Mouse (Mus musculus) cerebellum, postnatal 4 days (tissue): ENCODE measurements around the gene Nhsl1.

Experiments
- DNase-seq, 2 experiments: peaks; one replicate each; pipeline ENCODE4 v3.0.0; 2022; ENCODE audit warnings: low spot score in 2 of 2, mixed read lengths in 1 of 2

The Nhsl1 gene

DNA sequence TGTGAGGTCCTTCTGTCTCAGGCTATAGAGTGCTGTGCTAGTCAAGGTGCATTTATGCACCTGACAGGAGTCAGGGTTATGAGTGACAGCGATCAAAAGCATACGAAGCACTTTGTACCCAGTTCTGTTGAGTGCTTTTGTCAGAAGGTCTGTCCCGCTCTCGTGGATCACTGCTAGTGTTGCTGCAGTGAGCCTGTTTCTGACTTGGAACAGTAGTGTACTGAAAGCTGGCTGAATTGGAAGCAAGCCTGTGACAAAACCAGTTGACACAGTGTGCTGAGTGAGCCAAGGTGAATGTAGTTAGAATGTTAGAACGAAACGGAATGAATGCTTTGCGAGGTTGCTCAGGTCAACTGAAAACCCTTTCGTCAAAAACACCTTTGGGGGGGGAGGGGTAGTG, 82.2 kb downstream of the Nhsl1 start:
- no peak for DNase-seq

DNA sequence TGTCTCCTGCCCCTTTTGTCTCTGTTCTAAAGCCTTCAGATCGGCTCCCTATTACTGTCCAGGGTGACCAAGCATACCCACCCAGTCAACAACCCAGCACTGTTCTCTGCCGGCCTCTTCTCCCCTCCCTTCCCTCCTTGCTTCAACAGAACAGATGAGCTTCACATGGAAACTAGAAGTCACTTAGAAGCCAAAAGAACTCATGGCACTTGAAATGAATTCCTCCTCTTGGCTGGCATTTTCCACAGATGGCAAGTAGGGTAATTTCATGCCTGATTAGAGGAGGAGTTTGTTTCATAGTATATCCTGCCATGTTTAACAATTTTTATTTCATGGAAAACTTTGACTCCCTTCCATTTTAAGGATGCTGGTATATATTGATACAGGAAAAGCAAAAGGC, 85.2 kb downstream of the Nhsl1 start:
- DNase-seq, result no peak

DNA sequence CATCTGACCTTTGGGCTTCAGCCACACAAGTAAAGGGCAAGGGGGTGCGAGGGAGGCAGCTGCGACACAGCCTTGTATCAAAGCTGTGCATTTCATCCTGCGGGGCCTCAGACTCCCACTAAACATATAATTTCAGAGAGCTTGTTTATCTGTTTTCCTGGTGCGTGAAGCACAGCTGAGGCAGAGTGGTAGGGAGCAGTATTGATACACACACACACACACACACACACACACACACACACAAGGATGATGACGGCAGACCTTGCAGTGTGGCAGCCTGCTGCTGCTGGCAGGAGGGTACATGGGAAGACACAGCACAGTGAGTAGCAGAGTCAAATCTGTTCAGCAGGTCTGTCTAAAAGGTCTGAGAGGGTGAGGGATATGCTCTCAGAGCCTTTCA, 85.9 kb downstream of the Nhsl1 start:
- peak in 1 of 2 experiments; percentile 43 for DNase-seq

DNA sequence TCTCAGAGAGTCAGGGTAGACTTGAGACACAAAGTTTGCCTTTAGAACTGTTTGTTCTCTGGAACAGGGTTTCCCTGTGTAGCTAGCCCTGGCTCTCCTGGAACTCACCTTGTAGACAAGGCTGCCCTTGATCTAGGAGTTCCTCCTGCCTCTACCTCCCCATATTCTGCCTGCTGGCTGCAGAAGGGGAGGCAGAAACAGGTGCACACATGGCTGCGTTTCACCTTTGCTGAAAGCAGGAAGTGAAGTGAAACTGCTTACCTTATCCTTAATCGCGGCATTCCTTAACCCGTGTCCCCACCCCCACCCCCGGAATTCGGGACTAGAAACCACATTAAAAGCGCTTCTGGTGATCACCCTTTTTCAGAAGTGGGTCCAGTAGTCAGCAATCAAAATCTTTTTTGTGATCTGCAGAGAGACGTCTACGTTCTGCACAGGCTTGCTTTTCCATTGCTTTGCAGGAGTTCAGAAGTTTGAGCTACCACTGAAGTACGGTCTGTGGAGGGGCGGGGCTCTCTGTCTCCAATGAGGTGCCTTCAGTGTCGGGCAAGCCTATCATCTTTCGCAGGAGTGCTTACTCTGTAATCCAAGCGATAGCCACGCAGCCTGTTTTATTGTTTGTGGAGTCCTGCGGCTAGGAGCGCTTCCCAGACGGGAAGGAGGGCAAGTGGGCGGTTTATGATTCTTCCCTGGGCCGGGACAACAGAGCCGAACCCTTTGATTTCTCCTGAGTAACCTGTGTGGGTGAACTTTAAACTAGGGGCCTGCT, 88.5 kb downstream of the Nhsl1 start:
- peak in 1 of 2 experiments; percentile 56 for DNase-seq

DNA sequence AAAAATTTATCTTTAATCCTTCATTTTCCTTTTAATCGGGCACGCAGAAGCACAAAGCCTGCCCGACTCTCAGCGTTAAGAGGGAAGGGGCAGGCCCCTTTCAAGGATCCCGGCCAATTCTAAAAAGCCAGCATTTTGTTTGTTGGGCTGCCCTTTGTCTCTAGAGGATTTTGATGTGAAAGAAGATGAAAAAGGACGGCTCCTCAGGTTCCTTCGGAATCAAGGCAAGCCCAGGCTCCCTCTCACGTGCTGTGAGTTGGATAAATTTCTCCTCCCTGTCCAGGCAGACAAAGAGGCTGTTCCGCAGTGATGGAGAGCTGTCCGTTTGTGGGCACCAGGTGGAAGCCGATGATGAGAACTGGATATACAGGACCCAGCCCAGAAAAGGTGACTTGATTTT, 89.3 kb downstream of the Nhsl1 start:
- no peak for DNase-seq

DNA sequence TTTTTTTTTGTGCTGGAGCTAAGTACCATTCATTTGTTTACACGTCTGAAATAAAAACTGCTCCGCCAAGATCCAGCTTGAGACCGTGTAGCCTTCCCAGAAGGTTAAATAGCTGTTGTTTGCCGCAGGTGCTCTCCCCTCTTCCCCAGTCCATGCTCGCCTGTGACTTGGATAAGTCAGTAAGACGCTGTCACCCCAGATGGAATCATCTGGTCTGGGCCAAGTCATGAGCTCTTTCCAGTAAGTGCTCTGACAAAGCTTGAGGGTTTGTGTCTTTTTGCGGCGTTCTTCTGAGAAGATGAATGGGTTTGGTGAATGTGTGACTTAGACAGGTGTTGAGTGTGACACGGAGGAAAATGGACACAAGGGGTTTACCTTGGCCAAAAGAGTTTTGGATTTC, 89.8 kb downstream of the Nhsl1 start:
- no peak for DNase-seq

DNA sequence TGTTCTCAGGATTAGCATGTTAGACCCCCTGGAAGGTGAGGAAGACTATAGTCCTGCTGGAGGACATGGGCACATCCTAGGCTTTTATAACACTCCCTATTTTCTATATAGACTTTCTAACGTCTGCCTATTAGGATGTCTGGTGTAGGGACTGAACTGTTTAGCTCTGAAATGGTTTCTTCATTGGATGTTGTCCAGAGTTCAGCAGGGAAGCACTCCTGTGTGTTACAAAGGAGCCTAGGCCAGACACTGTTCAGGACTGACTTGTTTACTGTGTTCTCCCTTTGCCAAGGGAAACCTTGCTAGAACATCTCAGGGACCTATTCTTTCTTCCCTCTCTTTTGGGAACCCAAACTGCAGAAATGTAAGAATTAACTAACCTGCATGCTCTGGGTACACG, 90.3 kb downstream of the Nhsl1 start:
- no peak for DNase-seq

DNA sequence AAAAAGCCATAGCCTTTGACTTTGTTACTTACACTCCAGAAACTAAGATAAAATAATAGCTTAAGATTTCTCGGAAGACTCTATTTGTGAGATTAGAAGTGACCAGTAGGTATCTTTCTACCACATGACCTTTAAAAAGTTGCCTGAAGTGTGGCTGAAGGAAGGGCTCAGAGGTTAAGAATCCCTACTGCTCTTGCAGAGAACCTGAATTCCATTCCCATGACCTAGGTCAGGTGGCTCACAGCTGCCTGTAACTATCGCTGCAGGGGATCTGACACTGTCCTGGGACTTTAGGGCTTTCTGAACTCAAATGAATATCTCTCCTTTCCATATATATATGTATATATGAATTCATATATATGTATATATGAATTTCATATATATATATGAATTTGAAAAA, 92.5 kb downstream of the Nhsl1 start:
- DNase-seq, result no peak

DNA sequence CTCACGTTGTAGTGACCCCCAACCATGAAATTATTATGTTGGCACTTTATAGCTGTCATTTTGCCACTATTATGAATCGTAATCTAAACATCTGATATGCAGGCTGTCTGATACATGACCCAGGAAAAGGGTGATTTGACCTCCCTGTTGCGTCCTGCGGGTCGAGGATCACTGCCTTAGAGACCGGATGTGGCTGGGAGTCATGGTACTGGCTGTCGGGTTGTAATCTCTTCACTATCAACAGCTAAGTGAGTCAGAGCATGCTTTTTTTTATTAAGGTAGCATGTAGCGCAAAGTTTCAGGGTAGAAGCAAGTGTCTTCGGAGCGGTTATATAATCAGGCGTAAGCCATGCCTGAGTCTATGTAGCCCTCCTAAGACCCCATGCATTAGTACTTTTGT, 97.2 kb downstream of the Nhsl1 start:
- no peak for DNase-seq

DNA sequence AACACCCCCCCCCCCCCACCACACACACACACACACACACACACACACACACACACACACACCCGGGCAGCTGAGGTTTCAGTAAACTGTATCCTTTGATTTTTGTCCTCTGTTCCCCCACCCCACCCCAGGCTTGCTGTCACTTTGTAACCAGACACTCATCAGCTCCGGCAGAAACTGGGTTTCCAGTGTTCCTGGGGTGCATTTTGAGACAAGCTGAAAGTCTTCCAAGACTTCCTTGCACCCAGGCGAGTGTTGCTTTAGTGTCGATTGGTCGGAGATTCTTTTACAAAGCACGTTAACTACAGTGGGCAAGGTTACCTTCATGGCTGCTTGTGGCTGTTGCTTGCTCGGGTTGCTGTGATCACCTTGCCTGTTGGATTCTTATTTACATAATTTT, 99.4 kb downstream of the Nhsl1 start:
- no peak for DNase-seq

DNA sequence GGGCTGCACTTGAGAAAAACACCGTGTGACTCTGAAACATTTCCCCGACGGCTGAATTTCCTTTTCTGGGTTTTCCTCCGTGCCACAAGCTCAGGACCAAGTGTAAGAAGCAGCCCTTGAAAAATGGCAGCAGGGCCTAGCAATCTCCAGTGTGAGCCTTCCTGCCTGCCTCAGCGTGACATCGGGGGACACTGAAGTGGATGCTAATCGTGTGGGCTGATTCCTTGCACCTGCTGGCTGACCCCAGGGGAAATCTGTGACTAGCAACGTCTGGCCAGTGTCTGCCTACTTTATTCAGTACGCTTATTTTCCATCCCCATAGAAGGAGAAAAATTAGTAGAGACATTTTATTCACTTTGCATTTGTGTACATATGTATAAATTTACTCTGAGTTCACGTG, 100.7 kb downstream of the Nhsl1 start:
- DNase-seq, result no peak

DNA sequence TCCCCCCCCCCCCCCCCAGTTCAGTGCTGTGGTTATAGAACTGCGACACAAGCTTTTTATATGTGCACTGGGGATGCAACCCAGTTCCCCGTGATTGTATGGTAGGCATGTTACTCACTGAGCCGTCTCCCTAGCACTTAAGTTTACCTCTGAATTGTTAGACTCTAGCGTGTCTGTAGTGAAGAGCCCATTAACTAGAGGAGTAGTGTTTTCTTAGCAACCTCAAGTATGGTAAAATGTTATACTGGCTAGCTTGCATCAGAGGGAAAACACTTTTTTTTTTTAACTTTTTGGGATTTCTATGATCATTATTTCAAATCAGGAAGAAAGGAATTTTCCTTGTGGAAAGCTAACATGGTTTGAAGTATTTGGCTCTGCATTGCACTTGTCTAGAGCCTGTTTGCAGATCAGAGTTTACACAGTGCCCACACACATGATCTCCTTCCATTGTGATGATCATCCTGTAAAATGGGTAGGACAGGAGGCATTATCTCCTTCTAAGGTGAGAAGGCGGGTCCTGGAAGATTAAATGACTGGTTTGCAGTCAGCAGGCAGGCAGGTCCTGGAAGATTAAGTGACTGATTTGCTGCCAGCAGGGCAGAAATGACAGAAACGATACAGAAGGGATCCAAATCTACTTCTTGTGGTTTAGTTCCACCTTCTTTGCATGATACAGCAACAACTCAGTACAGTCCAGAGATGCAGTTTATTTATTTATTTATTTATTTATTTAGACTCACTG, 101.6 kb downstream of the Nhsl1 start:
- no peak for DNase-seq

DNA sequence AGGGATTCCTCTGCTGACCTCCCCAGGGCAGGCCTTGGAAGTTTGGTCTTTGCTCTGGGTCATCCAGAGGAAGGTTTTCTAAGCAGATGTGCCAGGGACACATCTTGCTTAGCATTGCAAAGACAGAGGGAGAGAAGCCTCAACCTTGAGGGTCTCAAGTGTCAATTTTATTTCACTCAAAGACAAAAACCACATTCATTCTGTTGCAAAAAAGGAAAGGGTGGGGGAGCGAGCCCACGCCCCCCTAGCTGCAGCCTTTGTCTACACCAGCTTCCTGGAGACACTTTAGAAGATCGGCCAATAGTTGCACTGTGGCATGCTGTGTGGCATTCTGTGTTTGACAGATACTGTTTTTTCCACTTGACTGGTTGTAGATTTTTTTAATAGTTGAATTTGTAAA, 104.2 kb downstream of the Nhsl1 start:
- DNase-seq, result no peak

DNA sequence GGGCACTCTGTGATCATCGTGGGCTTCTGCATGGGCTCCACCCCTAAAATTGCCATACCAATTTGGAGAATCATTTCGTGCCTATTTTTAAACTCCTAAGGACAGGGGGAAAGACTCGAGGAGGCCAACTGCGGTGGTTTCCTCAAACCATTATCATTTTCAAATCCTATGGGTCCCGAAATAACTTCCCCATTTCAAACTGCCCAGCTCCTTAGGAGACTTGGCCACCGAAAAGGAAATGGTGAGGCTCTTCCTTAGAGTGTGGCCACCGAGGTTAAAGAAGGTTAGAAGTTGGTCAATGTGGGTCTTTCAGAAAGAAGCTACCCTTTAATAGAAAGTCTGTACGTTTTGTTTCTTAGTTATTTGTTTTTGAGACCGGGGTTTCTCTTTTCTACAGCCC, 104.8 kb downstream of the Nhsl1 start:
- no peak for DNase-seq

DNA sequence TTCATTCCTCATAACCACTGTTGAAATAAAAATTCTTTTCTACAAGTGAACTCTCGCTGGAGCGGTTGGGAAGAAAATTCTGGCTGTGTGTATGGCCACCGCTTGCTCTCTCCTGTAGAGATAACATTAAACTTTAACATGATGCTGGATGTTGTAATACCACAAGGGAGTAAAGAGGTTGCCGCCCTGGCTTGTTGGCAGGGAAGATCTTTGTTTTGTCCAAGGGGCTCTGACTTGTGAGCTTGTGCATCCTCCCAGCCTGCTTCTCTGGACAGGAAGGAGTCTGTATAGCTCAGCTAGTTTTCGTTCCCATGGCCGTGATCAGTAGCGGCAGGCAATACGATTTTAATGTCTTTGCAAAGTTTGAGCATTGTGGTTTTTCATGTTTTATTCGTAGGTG, 109.1 kb downstream of the Nhsl1 start:
- no peak for DNase-seq

DNA sequence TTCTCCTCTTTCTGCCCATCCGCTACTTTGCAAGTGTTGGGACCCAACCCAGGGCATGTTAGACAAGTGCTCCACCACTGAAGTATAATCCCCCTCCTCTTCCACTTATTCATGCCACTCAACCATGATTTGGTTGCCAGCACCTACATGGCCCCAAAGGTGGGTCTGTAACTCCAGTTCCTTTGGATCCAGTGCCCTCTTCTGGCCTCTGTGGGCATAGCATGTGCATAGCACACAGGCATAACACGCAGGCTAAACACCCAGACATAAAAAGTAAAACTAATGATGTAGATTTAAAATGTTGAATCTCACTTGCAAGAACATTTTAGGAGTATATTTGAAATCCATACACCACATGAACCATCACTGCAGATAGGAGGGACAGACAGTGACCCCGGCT, 110.7 kb downstream of the Nhsl1 start:
- DNase-seq, result no peak

DNA sequence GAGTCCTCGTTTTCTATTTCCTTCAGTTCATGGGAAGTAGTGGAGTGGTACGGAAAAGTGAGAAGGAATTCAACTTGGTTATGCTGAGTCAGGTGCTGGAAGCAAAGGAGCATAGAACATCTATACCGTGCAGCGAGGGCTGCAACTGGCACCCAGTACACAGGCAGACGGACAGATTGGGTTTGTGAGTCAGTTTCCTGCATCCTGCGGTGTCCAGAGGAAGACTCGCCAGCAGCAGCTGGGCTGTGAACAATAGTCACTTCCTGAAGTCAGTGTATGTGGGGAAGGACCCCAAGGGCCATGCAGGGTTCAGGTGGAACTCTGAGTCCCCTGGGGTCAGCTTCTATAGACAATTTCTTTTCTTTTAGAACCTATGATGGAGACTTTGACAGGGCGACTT, 111.4 kb downstream of the Nhsl1 start:
- DNase-seq, result no peak

DNA sequence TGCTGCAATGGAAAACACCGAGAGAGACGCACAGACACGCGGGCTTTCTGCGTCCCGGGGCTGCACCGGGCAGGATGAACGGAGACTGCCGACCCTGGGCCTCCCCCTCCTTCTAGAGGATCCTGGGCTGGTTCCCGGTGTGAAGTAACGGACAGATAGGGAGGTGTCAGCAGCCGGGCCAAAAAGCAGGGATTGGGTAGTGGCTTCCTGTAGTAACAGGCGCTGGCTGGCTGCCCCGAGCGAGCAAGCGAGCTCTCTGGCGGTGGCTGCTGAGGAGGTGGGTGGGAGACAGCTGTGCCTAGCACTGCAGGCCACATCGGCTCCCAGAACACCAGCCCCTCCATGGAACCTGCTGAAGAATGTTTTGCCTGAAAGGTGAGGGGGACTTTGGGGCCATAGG, 112.2 kb downstream of the Nhsl1 start:
- DNase-seq, result peak; percentile 38 to 58

DNA sequence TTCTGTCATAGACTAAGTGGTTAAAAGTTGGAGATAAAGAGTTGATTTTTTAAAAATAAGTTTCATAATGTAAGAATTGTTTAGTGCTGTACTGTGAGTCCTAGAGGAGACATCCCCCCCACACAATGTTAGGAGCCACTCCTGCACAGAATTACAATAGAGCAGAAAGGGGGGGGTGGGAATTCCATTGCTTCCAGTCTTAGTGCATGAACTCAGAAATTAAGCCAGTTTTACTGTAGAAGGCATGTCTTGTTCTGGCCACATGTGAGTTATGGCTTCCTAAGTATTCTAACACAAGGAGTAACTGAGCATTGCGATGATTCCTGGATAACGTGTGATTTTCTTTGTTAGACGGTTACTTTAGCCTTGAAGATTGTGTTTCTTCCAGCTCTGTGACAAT, 112.8 kb downstream of the Nhsl1 start:
- no peak for DNase-seq

DNA sequence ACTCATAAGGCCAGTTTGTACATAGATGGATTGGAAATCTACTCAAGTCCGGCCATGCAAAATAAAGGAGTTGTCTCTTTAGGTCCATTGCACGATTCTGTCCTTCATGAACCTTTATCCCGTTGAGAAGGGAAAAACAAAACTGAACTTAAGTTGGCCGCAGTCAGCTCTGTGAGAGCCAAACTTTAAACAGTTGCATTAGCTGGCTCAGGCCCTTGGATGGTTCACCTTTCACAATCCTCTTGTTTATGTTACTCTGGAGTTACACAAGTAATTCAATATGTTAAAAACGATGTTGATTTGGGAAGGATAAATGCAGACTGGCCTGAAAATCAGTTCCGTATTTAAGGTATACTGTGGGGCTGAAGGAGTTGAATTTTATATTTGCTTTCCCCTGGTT, 116.7 kb downstream of the Nhsl1 start:
- no peak for DNase-seq

DNA sequence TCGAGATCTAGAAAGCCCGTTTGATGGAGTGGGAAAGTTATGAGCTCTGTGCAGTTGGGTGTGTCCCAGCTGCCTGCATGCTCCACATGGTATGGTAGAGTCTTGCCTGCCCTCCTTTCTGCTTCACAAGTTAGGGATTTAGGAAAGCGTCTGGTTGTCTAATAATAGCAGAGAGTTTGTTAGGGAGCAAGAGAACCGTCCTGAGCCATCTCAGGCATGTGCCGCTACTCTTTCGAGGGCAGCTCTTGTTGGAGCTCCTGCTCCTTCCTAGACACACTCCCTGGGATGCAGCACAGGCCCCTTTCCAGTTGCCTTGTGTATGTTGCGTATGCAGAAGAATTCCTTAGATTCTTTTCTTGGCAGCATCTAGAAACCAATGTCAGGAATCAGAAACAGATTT, 117.2 kb downstream of the Nhsl1 start:
- DNase-seq, result no peak

DNA sequence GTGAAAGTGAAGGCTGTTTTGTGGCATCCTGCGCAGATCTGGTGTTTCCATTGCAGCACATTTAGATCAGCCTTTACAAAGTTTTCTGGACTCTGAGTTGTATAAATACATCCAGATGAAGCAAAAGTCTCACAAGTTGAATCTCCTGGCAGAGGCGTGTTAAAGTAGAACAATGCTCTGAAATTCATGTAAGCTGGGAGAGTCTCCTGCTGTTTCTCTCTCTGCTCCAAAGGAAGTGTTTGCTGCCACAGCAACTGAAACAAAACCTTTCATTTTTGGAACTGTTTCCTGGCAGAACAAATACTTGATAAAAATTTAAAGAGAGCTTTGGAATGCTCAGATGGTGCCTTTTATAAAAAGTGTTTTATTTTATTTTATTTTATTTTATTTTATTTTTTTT, 118.8 kb downstream of the Nhsl1 start:
- DNase-seq, result no peak

DNA sequence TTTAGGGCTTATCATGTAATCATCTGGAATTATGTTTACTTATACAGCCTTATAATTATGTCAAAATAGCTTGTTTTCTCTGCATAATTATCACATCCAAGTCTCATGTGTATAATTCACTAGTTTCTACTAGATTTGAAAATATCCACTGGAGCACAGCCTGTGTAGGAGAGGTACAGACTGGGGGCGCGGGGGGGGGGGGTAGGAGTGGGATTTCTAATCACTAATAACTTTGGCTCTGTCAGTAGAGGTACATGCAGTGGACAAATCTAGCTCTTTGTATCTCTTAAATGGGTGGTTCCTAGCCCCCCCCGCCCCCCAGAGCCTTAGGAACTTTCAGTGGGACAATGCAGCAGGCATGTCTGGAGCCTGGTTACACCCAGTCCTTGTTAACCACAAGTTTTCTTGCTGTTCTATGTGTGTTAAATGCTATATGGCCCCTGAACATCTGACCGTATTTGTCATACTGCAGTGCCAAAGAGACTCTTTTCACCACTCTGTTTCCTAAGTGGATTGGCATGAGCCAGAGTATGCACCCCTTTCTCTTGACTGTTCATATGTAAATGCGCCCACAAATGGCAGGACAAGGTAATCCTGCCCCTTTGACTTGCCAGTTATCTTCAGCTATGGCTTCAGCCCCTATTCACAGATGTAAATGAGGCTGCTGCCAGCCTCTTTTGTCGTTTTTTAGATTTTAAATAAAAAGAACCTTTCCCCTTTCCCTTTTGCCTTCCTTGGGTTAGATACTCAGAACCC, 127.0 kb downstream of the Nhsl1 start:
- no peak for DNase-seq
